Mouse (Mus musculus) brain, adult 10 weeks (tissue): Measurements from ENCODE around the gene Olfr1110. TPM values are rescaled to one million over a fixed set of nuclear protein-coding genes. Genes with fewer than 3 reads are reported as not detected.

Source experiments
- polyA plus RNA-seq: library from polyadenylated mRNA; stranded (reverse); fragments of 350-450 nt; fragmentation: Illumina TruSeq; extraction: RNeasy Lipid Tissue Mini Kit (QIAGEN cat#74804); gene quantifications from one replicate; pipeline ENCODE4 v1.2.3, GENCODE M21; 2015; ENCODE audit warnings: low read depth, low replicate concordance

Gene Olfr1110
- polyA plus RNA-seq, result not detected

GRCm38 (mm10) chr2:87140200-87140599, at the start of gene Olfr1110:
Gene Olfr1110, minus strand, starts transcription at chr2:87140300.

GRCm38 (mm10) chr2:87187498-87187897, 47.4 kb upstream of the Olfr1110 start, which contains the start of gene Olfr1112:
Gene Olfr1112, plus strand, starts transcription at chr2:87187798.

DNA sequence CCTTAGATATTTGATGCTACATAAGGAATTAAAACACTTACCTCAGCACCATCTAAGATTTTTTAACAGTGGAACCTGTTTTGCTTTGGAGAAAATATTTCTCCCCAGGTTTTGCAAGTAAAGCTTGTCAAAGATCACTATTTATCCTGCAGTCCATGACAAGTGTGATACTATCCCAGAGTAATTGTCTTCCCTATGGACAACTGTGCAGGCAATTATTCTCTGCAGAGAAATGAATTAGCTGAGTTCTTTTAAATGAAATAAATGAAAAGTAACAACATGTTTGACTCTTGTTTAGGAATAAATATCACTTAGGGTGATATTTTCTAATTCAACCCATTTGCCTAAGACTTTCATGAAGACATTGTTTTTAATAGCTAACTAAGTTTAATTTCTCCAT, 12.4 kb upstream of the Olfr1110 start, which contains the start of gene Olfr1111:
Gene Olfr1111 (minus strand): TSS at position 101 of the 400 bp plus-strand sequence.

GRCm38 (mm10) chr2:87114467-87114866, 25.6 kb downstream of the Olfr1110 start, which contains the start of gene Olfr259:
Gene Olfr259, minus strand, starts transcription at chr2:87114567.

DNA sequence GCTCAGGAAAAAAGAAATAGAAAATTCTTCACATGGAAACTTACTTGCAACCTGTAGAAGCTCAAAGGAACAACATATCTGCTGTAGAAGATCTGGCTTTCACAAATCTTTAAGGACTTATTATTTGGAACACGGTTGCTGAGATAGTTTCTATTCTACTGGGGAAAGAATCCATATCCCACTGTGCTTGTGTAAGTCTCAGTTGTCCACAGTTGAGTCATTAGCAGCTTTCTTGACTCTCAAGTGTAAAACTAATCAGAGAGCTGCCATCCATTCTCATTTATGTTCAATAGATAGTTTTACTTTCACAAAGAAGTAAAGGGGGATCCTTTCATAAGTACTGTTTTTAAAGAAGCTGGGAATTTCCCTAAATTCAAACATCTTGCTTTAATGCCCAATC, 44.2 kb downstream of the Olfr1110 start, which contains the start of gene Olfr1109:
Gene Olfr1109 (minus strand): TSS at position 101 of the 400 bp plus-strand sequence.

Other genes starting within 250 kb of the Olfr1110 start
- not detected for gene Olfr1097, start 248.1 kb downstream of the Olfr1110 start, polyA plus RNA-seq
- gene Olfr1098, start 215.8 kb downstream of the Olfr1110 start, polyA plus RNA-seq, result not detected
- gene Olfr1099, start 179.6 kb downstream of the Olfr1110 start, polyA plus RNA-seq, result not detected
- gene Olfr1100, start 160.3 kb downstream of the Olfr1110 start, polyA plus RNA-seq, result not detected
- not detected for gene Olfr1101, start 149.1 kb downstream of the Olfr1110 start, polyA plus RNA-seq
- not detected for gene Olfr1102, start 141.9 kb downstream of the Olfr1110 start, polyA plus RNA-seq
- not detected for gene Olfr1104, start 113.2 kb downstream of the Olfr1110 start, polyA plus RNA-seq
- not detected for gene Olfr1105, start 103.8 kb downstream of the Olfr1110 start, polyA plus RNA-seq
- not detected for gene Olfr1106, start 88.0 kb downstream of the Olfr1110 start, polyA plus RNA-seq
- not detected for gene Olfr1107, start 64.5 kb downstream of the Olfr1110 start, polyA plus RNA-seq
- gene Olfr1109, start 44.3 kb downstream of the Olfr1110 start, polyA plus RNA-seq, result not detected
- gene Olfr259, start 25.7 kb downstream of the Olfr1110 start, polyA plus RNA-seq, result not detected
- not detected for gene Olfr1111, start 12.3 kb upstream of the Olfr1110 start, polyA plus RNA-seq
- gene Olfr1112, start 47.5 kb upstream of the Olfr1110 start, polyA plus RNA-seq, result not detected
- not detected for gene Olfr1113, start 68.7 kb upstream of the Olfr1110 start, polyA plus RNA-seq
- not detected for gene Olfr1115, start 107.7 kb upstream of the Olfr1110 start, polyA plus RNA-seq
- gene Olfr1116, start 127.2 kb upstream of the Olfr1110 start, polyA plus RNA-seq, result not detected
- not detected for gene Olfr1118, start 167.3 kb upstream of the Olfr1110 start, polyA plus RNA-seq
- not detected for gene Olfr1120, start 214.5 kb upstream of the Olfr1110 start, polyA plus RNA-seq
- gene Olfr1121, start 229.6 kb upstream of the Olfr1110 start, polyA plus RNA-seq, result not detected
- gene Olfr1122, start 245.5 kb upstream of the Olfr1110 start, polyA plus RNA-seq, result not detected